Mouse (Mus musculus) heart, embryonic 14.5 days (tissue): ENCODE measurements at regions not wholly inside any gene's neighbourhood (a gene's known extent, or its start where the extent isn't known, plus 50 kb on each side); places are given as distances from the start of the nearest gene placed in this dataset.

ENCODE experiments used
- ATAC-seq: fragments of 200-750 bp; cut with Nextera tagmentation; 2 replicates; pipeline ENCODE4 v1.8.0; 2017; ENCODE audit warnings: low read depth, moderate TSS enrichment; ENCODE audit not compliant: insufficient number of reproducible peaks, insufficient read depth, low FRiP score
- H3K27ac ChIP-seq, 2 experiments: fragments of 200-500 bp in 1 of 2; fragments of 300-500 bp in 1 of 2; sonication (generic) in 1 of 2; replicated peaks in 1 of 2; 2 replicates each; pipeline ENCODE4 v1.5.1; 2012 to 2014; ENCODE audit warnings: low read depth in 2 of 2, low read length in 2 of 2, control low read depth in 1 of 2, mild to moderate bottlenecking in 1 of 2, mixed read lengths in 1 of 2; ENCODE audit not compliant: control insufficient read depth in 1 of 2, insufficient read depth in 1 of 2
- H3K27me3 ChIP-seq: fragments of 300-500 bp; sonication (generic); 2 replicates; pipeline ENCODE4 v1.6.1; 2014; ENCODE audit warnings: mild to moderate bottlenecking, low read length, control low read depth; ENCODE audit not compliant: control insufficient read depth, insufficient read depth
- H3K36me3 ChIP-seq: fragments of 300-500 bp; sonication (generic); 2 replicates; pipeline ENCODE4 v1.6.1; 2014; ENCODE audit warnings: mild to moderate bottlenecking, control low read depth, low read length, mixed read lengths; ENCODE audit not compliant: control insufficient read depth, insufficient read depth
- H3K4me1 ChIP-seq, 2 experiments: fragments of 200-500 bp in 1 of 2; fragments of 300-500 bp in 1 of 2; sonication (generic) in 1 of 2; 2 replicates each; pipeline ENCODE4 v1.6.1; 2012 to 2014; ENCODE audit warnings: low read length in 2 of 2, control low read depth in 1 of 2, mixed read lengths in 1 of 2; ENCODE audit not compliant: control insufficient read depth in 2 of 2, insufficient read depth in 2 of 2
- H3K4me2 ChIP-seq: fragments of 300-500 bp; sonication (generic); 2 replicates; pipeline ENCODE4 v1.6.1; 2014; ENCODE audit warnings: mild to moderate bottlenecking, low read length
- H3K4me3 ChIP-seq, 2 experiments: fragments of 200-500 bp in 1 of 2; fragments of 300-500 bp in 1 of 2; sonication (generic) in 1 of 2; 2 replicates each; pipeline ENCODE4 v1.5.1; 2012 to 2014; ENCODE audit warnings: low read length in 2 of 2, mild to moderate bottlenecking in 2 of 2, control low read depth in 1 of 2, low read depth in 1 of 2, moderate library complexity in 1 of 2; ENCODE audit not compliant: control insufficient read depth in 1 of 2, insufficient read depth in 1 of 2
- H3K9ac ChIP-seq: fragments of 300-500 bp; sonication (generic); 2 replicates; pipeline ENCODE4 v1.6.1; 2014; ENCODE audit warnings: mild to moderate bottlenecking, low read length
- H3K9me3 ChIP-seq: fragments of 300-500 bp; sonication (generic); 2 replicates; pipeline ENCODE4 v1.6.1; 2016; ENCODE audit warnings: low read length, control low read depth; ENCODE audit not compliant: control insufficient read depth
- WGBS: fragments of 180-500 bp; shearing (Covaris S2); extraction: QIAGEN DNeasy Blood & Tissue Kit; methylation state at CpG from one replicate; pipeline ENCODE4 v1.1.7; 2014; 5-methylcytosine and 5-hydroxymethylcytosine counted together

DNA sequence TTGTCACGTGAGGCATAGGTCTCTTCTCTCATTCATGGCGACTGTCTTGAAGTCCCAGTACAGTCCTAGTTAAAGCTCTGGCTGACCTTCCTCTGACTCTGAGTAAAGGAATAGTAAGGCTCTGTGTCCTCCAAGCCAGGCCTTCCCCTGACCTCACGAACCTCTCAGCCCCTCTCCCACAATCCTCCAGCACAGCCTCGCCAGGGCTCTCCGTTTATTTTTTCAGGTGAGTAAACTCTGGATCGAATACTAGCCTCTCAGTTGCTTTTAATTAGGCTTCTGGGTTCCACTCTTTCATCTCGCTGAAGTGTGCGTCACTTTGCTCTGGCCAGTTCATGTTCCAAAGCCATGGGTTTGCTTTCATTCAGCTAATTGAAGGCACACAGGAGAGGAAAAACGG is 133.8 kb downstream of the Mylk4 start:
- no peak overlapping the region for H3K27ac ChIP-seq
- H3K4me2 ChIP-seq, result no peak overlapping the region
- H3K36me3 ChIP-seq, result no peaks in the 10 kb centered on the region
- H3K9me3 ChIP-seq, result no peaks in the 10 kb centered on the region
- no peak overlapping the region for H3K9ac ChIP-seq
- no peaks in the 10 kb centered on the region for H3K4me1 ChIP-seq
- no peak for ATAC-seq
- H3K4me3 ChIP-seq, result no peak overlapping the region
- 72% methylated on average over 9 of the region's 9 CpGs for WGBS
- no peaks in the 10 kb centered on the region for H3K27me3 ChIP-seq

DNA sequence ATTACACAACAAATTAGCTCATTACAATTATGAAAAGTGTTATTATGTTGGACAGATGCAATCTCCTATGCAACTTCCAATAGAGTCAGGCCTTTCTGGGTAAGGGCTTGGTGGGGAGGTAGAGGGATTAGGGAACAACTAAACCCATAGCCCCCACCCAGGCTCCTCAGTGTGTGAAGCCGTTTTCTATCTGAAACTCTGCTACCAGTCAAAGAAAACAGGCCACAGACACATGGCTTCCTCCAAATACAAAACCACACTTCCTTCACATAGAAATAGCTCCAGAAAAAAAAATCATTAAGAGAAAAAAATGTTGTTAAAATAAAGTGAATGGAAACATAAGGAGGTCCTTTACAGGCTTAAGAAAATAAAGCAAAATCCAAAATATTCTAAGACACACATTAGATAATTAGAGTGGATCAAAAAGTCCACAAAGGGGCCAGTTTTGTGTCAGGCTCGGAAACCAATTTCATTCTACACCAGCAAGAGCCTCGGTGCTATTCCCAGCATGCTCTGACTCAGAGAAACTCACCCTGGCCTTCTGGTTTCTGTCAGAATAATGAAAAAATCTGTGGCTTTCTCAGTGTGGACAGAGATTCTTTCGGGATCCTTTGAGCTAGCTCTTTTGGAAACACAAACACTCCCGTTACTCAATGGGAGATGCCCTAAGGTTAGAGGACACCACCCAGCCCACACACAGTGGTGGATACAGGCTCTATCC is 140.6 kb downstream of the Mylk4 start:
- H3K36me3 ChIP-seq, result no peaks in the 10 kb centered on the region
- no peaks in the 10 kb centered on the region for H3K27me3 ChIP-seq
- no peaks in the 10 kb centered on the region for H3K9me3 ChIP-seq
- no peak overlapping the region for H3K27ac ChIP-seq
- H3K4me2 ChIP-seq, result no peak overlapping the region
- no peaks in the 10 kb centered on the region for H3K4me1 ChIP-seq
- no peak for ATAC-seq
- 50% methylated on average over 5 of the region's 5 CpGs for WGBS
- H3K9ac ChIP-seq, result no peak overlapping the region
- no peak overlapping the region for H3K4me3 ChIP-seq

DNA sequence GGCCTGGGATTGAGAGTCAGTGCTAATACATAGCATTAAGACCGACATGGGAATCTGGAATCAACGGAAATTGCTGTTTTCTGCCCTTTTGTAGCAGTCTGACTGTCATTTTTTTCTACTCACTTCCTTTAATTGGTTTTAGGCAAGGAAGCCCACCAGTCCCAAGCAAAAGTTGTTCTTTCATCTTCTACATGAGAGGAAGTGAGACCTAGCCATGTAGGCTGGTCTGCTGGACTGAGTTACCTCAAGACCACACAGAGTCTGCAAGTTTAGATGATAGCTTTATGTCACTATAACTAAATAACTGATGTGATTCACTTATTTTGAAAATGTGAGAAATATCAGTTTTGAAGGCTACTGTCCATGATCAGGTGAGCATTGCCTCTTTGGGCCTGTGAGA is 142.8 kb downstream of the Mylk4 start:
- no peak overlapping the region for H3K4me2 ChIP-seq
- H3K36me3 ChIP-seq, result no peaks in the 10 kb centered on the region
- H3K27ac ChIP-seq, result no peak overlapping the region
- H3K9me3 ChIP-seq, result no peaks in the 10 kb centered on the region
- no peaks in the 10 kb centered on the region for H3K27me3 ChIP-seq
- WGBS, result 85% methylated on average over 2 of the region's 2 CpGs
- ATAC-seq, result no peak
- H3K9ac ChIP-seq, result no peak overlapping the region
- no peaks in the 10 kb centered on the region for H3K4me1 ChIP-seq
- no peak overlapping the region for H3K4me3 ChIP-seq

DNA sequence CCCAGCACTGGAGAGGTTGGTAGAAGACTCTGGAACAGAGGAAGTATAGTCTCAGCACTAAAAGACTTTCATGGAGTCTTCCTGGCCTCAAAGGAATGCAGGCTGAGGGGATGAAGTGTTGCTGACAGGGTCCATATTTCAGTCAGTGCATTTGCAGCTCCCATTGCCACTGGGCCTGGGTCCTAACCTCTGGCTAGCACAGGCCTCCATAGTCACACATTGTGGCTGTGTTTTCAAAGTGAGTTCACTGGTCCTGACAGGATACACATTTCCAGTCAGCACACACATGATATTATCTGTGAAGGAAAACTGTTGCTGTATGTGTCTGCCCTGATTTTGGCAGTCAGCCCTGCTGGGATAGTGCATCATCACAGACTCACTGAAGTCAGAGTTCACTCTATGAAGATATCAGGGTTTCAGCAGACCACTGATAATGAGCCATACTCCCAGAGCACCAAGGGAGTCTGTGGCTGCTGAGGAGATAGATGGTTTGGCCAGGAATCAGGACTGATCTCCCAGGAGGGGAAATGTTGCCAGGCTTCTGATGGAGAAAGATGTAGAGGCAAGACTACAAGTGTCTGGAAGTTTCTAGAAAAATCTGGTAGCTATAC is 153.5 kb downstream of the Mylk4 start:
- Histone ChIP-seq H3K9me3 (no peaks in the 10 kb centered on the region), H3K4me1 (peaks cover 4 to 11% of the 10 kb centered on the region in 2 experiments; a peak in 3 of 4 replicates), H3K9ac (no peak overlapping the region), H3K4me2 (no peak overlapping the region), H3K27ac (peak overlapping the region; percentile 32 to 50; a peak in 3 of 4 replicates), H3K4me3 (no peak overlapping the region), H3K27me3 (no peaks in the 10 kb centered on the region), H3K36me3 (no peaks in the 10 kb centered on the region)
- ATAC-seq, result peak; percentile 68

DNA sequence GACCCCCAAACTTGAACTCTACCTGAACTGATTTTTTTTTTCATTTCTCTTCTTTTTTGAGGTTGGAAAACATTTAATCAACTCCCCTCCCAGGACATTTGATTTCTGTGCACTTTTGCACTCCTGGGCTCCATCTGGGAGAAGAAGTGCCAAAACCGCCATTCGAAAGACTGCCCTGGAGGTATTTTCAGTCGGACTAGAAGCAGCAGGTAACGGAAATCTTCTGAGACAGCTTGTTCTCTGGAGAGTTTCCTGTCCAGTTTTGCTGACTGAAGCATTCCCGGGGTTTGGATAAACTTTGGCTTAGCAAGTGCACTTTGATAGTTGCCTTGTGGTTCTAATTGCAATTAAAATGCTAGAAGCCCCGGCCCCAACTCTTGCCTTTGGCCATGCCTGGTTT is 169.8 kb downstream of the Mylk4 start:
- Histone ChIP-seq H3K4me2 (no peak overlapping the region), H3K9me3 (no peaks in the 10 kb centered on the region), H3K4me1 (peaks cover 14 to 15% of the 10 kb centered on the region in 2 experiments), H3K4me3 (no peak overlapping the region), H3K27me3 (no peaks in the 10 kb centered on the region), H3K27ac (no peak overlapping the region), H3K36me3 (no peaks in the 10 kb centered on the region), H3K9ac (no peak overlapping the region)
- ATAC-seq, result no peak
- 42% methylated on average over 6 of the region's 6 CpGs for WGBS

DNA sequence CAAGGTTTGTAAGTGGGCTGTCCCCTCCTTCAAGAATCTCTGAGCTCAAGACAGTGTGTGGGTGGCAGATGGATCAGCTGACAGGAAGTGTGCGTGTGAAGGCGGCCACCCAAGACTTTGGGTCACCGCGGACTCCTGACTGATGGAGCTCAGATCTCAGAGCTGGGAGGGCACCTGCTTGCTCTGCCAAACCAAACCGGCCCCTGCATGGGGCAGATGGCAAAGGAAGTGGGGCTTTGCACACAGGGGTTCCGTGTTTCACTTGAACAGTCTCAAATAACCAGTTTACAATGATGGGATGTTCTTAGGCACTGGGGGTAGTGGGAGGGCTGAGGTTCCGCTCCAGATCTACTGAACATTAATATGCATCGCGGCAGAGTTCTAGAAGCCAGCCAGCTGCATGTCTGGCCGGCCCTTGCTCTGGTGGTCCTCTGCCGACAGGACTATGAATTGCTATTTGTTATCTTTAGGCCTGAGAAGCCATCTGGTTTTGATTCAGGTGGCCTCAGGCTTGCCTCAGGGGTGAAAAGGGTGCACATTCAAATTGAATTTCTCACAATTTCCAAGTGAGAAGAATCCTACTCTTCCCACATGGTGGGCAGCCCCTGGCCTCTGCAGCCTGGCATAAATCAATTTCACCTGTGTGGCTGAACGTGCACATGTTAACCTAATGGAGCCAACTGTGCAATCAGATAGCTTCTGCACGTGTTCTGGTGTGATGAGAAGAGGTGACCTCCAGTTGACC is 172.0 kb downstream of the Mylk4 start:
- ATAC-seq, result no peak
- 54% methylated on average over 13 of the region's 13 CpGs for WGBS
- H3K4me2 ChIP-seq, result no peak overlapping the region

DNA sequence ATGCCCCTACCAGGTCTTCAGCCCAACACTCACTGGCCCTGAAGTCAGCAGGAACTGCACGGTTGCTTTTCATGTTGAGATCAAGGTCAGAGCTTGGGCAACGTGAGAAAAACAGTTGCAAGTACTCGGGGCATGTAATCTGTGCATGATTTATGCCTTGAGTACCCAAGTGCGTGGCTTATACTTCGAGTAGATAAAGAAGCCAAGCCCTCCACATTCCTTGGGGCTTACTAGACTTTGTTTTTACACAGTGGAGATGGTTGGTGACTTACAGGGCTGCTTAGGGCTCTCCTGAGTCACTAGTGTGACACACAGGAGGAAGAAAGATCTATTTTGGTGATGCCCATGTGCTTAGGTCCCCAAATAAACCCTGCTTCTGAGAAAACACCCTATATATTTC is 172.8 kb downstream of the Mylk4 start:
- Histone ChIP-seq H3K27ac (no peak overlapping the region), H3K4me2 (no peak overlapping the region), H3K4me1 (peaks cover 14 to 15% of the 10 kb centered on the region in 2 experiments), H3K4me3 (no peak overlapping the region), H3K9ac (no peak overlapping the region), H3K36me3 (no peaks in the 10 kb centered on the region), H3K27me3 (no peaks in the 10 kb centered on the region), H3K9me3 (no peaks in the 10 kb centered on the region)
- no peak for ATAC-seq
- 9% methylated on average over 5 of the region's 5 CpGs for WGBS

More for the DNA sequence above, 172.0 kb downstream of the Mylk4 start:
- H3K9ac ChIP-seq, result no peak overlapping the region
- H3K4me1 ChIP-seq, result peaks cover 14 to 15% of the 10 kb centered on the region in 2 experiments
- no peaks in the 10 kb centered on the region for H3K36me3 ChIP-seq
- H3K9me3 ChIP-seq, result no peaks in the 10 kb centered on the region
- H3K27me3 ChIP-seq, result no peaks in the 10 kb centered on the region
- H3K27ac ChIP-seq, result no peak overlapping the region
- H3K4me3 ChIP-seq, result no peak overlapping the region
